Mouse (Mus musculus): ENCODE measurements around the gene 1700037H04Rik.

- no peak for TF ChIP-seq CTCF (IDR thresholded peaks at IDR 0.05; ENCODE audit: extremely low read depth, insufficient read depth, insufficient read length, insufficient replicate concordance)
- TF ChIP-seq POLR2A (IDR thresholded peaks at IDR 0.05; ENCODE audit: low read depth, low read length): no peak
These were observed 11.1 kb upstream of the 1700037H04Rik start for GRCm38 (mm10) chr2:131170936-131171335.
